Comparison of ENCODE assay signal across 26 mouse cellular contexts in genomic region chr9:111367713-111368112, GRCm38 (mm10). TPM values are rescaled to one million over a fixed set of nuclear protein-coding genes. Genes with fewer than 3 reads are reported as not detected.
DNase-seq lines count a peak whose midpoint lies in the region; ATAC-seq and TF ChIP-seq lines count a peak whose summit lies in the region.
"Had no signal": no experiment of that assay in that cellular context is flagged by ENCODE, and none has a peak within 500 bp of the region (broad histone marks: within the 10 kb centered on the region; RNA-seq: fewer than 3 reads in every experiment).

No protein-coding gene starts in this region.

- H3K36me3 ChIP-seq in heart, postnatal 0 days (replicated peaks; ENCODE audit: control insufficient read depth, insufficient read depth, low read length): no peaks in the 10 kb centered on the region
- H3K36me3 ChIP-seq: embryonic facial prominence, embryonic 12.5 days; G1E; hindbrain, embryonic 12.5 days; kidney, embryonic 15.5 days; limb, embryonic 13.5 days had no signal

- peak; percentile 55; the same call in 1 of the 2 replicates for ATAC-seq in heart, postnatal 0 days (ENCODE audit: insufficient read depth, low read depth)
- ATAC-seq: activated CD4-positive, CD25-positive, alpha-beta regulatory T cell, adult 4 months; forebrain, embryonic 13.5 days; midbrain, embryonic 15.5 days had no signal

- no peaks in the 10 kb centered on the region for H3K27me3 ChIP-seq in heart, postnatal 0 days (ENCODE audit: control insufficient read depth, insufficient read depth, low read length)
- H3K27me3 ChIP-seq: embryonic facial prominence, embryonic 12.5 days; forebrain, embryonic 13.5 days; hindbrain, embryonic 12.5 days; kidney, embryonic 15.5 days; limb, embryonic 13.5 days; midbrain, embryonic 15.5 days; neural tube, embryonic 13.5 days had no signal

- no peak overlapping the region for H3K4me2 ChIP-seq in heart, postnatal 0 days (ENCODE audit: low read depth, low read length)
- H3K4me2 ChIP-seq: embryonic facial prominence, embryonic 12.5 days; forebrain, embryonic 13.5 days; hindbrain, embryonic 12.5 days; kidney, embryonic 15.5 days; limb, embryonic 13.5 days; lung, embryonic 14.5 days; midbrain, embryonic 15.5 days; neural tube, embryonic 13.5 days had no signal

- H3K9me3 ChIP-seq in heart, postnatal 0 days (replicated peaks; ENCODE audit: control insufficient read depth, low read length): no peaks in the 10 kb centered on the region
- H3K9me3 ChIP-seq: embryonic facial prominence, embryonic 12.5 days; forebrain, embryonic 13.5 days; hindbrain, embryonic 12.5 days; kidney, embryonic 15.5 days; limb, embryonic 13.5 days; midbrain, embryonic 15.5 days; neural tube, embryonic 13.5 days had no signal

- H3K27ac ChIP-seq in heart, postnatal 0 days (ENCODE audit: low read depth): no peak overlapping the region
- no peak overlapping the region for H3K27ac ChIP-seq in left cerebral cortex, adult 2 months
- H3K27ac ChIP-seq: embryonic facial prominence, embryonic 12.5 days; forebrain, embryonic 13.5 days; hindbrain, embryonic 12.5 days; kidney, embryonic 15.5 days; limb, embryonic 13.5 days; liver, embryonic 14.5 days; midbrain, embryonic 15.5 days; neural tube, embryonic 13.5 days had no signal

- intact Hi-C loops in heart, postnatal 14 days (cut with DNase I): no loop called here
- intact Hi-C loops in left cerebral cortex, adult 2 months (cut with DNase I): no loop called here
- intact Hi-C loops in left cerebral cortex, postnatal 10 days (cut with DNase I): no loop called here

- TF ChIP-seq CTCF in heart, postnatal 0 days (IDR thresholded peaks at IDR 0.05; ENCODE audit: low read depth): peak; percentile 28
- TF ChIP-seq CTCF in left cerebral cortex, adult 2 months (IDR thresholded peaks at IDR 0.05): peak; percentile 7

- DNase-seq in heart, postnatal 0 days (ENCODE audit: low spot score): no peak
- DNase-seq in heart, postnatal 14 days: no peak
- DNase-seq in left cerebral cortex, adult 2 months (ENCODE audit: extremely low spot score in 1 of 2, low spot score in 2 of 2): no peak
- DNase-seq in left cerebral cortex, postnatal 10 days (ENCODE audit: extremely low spot score in 1 of 2, low spot score in 2 of 2): no peak
- DNase-seq in Muller cell, postnatal 12 days (ENCODE audit: inconsistent ontology term): peak; percentile 27
- DNase-seq in retina, embryonic 14.5 days (ENCODE audit: low spot score): peak; percentile 54
- DNase-seq in right cerebral cortex, adult 18-20 months: no peak
- DNase-seq: adrenal gland, adult 8-10 months; cerebellum, adult 18-20 months; cerebellum, postnatal 14 days; heart, postnatal 10 days; kidney, postnatal 4 days; lung, embryonic 14.5 days; lung, postnatal 4 days had no signal

- WGBS in heart, postnatal 0 days: 50% methylated on average over 2 of the region's 2 CpGs

- no peaks in the 10 kb centered on the region for H3K4me1 ChIP-seq in heart, postnatal 0 days (ENCODE audit: control insufficient read depth, insufficient read depth)
- H3K4me1 ChIP-seq: embryonic facial prominence, embryonic 12.5 days; forebrain, embryonic 13.5 days; hindbrain, embryonic 12.5 days; limb, embryonic 13.5 days; midbrain, embryonic 15.5 days; neural tube, embryonic 13.5 days had no signal

- H3K4me3 ChIP-seq in heart, postnatal 0 days (ENCODE audit: low read depth, low read length): no peak overlapping the region
- H3K4me3 ChIP-seq in left cerebral cortex, adult 2 months: no peak overlapping the region
- H3K4me3 ChIP-seq: embryonic facial prominence, embryonic 12.5 days; forebrain, embryonic 13.5 days; hindbrain, embryonic 12.5 days; kidney, embryonic 15.5 days; limb, embryonic 13.5 days; midbrain, embryonic 15.5 days; myocyte; neural tube, embryonic 13.5 days had no signal

- no peak overlapping the region for H3K9ac ChIP-seq in heart, postnatal 0 days (replicated peaks; ENCODE audit: low read depth, low read length)
- H3K9ac ChIP-seq: embryonic facial prominence, embryonic 12.5 days; forebrain, embryonic 13.5 days; hindbrain, embryonic 12.5 days; kidney, embryonic 15.5 days; limb, embryonic 13.5 days; liver, embryonic 14.5 days; lung, embryonic 14.5 days; midbrain, embryonic 15.5 days; neural tube, embryonic 13.5 days had no signal

- no peak for TF ChIP-seq EP300 in heart, postnatal 0 days (IDR thresholded peaks at IDR 0.05; ENCODE audit: low read depth)

RNA-seq across cellular contexts. Expression of gene Trank1, which starts 56.2 kb away (rescaled TPM):
- 0.04 TPM in 1 of 2 replicates, not detected in the other for total RNA-seq in heart, postnatal 0 days (2014; rRNA removed; ENCODE audit: low replicate concordance)
- not detected in 2 replicates for polyA plus RNA-seq in heart, postnatal 0 days (2015; fragmentation: Nextera tagmentation; extraction: Ambion mirVana)
- total RNA-seq in heart, postnatal 14 days (2021): not detected
- 100 to 1,000 TPM; 308 to 309 TPM for total RNA-seq in left cerebral cortex, adult 2 months (2021)
- total RNA-seq in left cerebral cortex, postnatal 10 days (2021): 100 to 1,000 TPM; 189 to 196 TPM
- total RNA-seq: megakaryocyte-erythroid progenitor cell, adult 5-6 weeks had no signal
- polyA plus RNA-seq: G1E, myocyte had no signal

Comparison
In these comparisons a context has a peak if more than half of its experiments do, and no peak if none do; other contexts are left out.
1. DNase-seq: peak in Muller cell, postnatal 12 days (single experiment) and retina, embryonic 14.5 days (single experiment); none in heart, postnatal 0 days (single experiment), heart, postnatal 14 days (0 of 2), left cerebral cortex, adult 2 months (0 of 2), left cerebral cortex, postnatal 10 days (0 of 2) and right cerebral cortex, adult 18-20 months (single experiment).
2. RNA of gene Trank1, which starts 56.2 kb away (total RNA-seq): 308 to 309 TPM in left cerebral cortex, adult 2 months and 189 to 196 TPM in left cerebral cortex, postnatal 10 days; not detected in heart, postnatal 14 days and 0.04 TPM in heart, postnatal 0 days; every median in the first group is over 100 times any median in the second.